Mouse (Mus musculus): ENCODE measurements at regions not wholly inside any gene's neighbourhood (a gene's known extent, or its start where the extent isn't known, plus 50 kb on each side); places are given as distances from the start of the nearest gene placed in this dataset.
A peak's percentile ranks its signal among the peaks of the same experiment; 100 is the strongest.

DNA sequence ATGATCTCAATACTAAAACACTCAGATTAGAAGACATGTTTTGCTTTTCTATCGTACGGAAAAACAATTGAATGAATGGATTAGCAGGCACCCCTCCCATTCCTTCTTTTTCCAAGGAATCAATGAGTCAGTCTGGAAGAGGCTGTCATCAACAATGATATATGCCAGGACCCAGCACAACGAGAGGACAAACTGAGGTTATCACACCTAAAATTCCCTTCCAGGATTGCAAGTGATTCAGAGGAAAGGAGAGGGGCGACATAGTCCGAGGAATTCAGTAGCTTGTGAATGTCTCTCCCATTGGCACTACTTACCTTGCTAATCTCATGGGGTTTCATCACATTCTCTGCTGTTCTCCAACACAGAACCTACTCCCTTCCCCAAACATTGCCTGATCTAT lies 620.1 kb upstream of the Mpdz start:
- no peak overlapping the region for H3K27ac ChIP-seq (replicated peaks)
- no peak overlapping the region for H3K4me2 ChIP-seq
- H3K4me1 ChIP-seq (replicated peaks), result no peaks in the 10 kb centered on the region
- H3K9ac ChIP-seq, result no peak overlapping the region
- H3K4me3 ChIP-seq, result no peak overlapping the region
- ATAC-seq (ENCODE audit: low FRiP score, low read depth), result no peak
- no peaks in the 10 kb centered on the region for H3K9me3 ChIP-seq
- H3K36me3 ChIP-seq, result no peaks in the 10 kb centered on the region
- WGBS, result 87% methylated on average over 5 of the region's 5 CpGs
- H3K27me3 ChIP-seq, result no peaks in the 10 kb centered on the region

DNA sequence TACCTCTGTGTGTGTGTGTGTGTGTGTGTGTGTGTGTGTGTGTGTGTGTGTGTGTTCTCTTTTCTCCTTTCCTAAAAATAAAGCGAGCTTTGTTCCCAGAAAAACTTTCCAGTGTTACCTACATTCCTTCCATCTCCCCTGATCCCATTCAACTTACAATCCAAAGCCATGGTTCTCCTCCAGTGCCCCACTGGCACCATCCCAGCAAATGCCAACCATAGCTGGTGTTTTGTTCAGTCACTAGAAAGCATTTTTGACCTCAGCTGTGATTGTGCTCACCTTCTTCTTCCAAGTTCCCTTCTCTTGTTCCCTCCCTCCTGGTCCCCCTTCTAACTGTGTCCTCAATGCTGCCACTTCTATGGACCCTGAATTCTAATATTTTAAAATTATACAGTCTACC lies 614.1 kb upstream of the Mpdz start:
- Histone ChIP-seq H3K27ac (replicated peaks) (no peak overlapping the region), H3K9ac (no peak overlapping the region), H3K9me3 (no peaks in the 10 kb centered on the region), H3K4me3 (no peak overlapping the region), H3K4me2 (no peak overlapping the region), H3K36me3 (no peaks in the 10 kb centered on the region), H3K27me3 (no peaks in the 10 kb centered on the region), H3K4me1 (replicated peaks) (no peaks in the 10 kb centered on the region)
- ATAC-seq (ENCODE audit: low FRiP score, low read depth), result no peak
- 100% methylated on average over 1 of the region's 1 CpGs for WGBS

GRCm38 (mm10) chr4:82048171-82048570 lies 605.6 kb upstream of the Mpdz start:
- no peak overlapping the region for H3K27ac ChIP-seq (replicated peaks)
- 90% methylated on average over 2 of the region's 2 CpGs for WGBS
- ATAC-seq (ENCODE audit: low FRiP score, low read depth), result no peak

GRCm38 (mm10) chr4:82037473-82037872 lies 594.9 kb upstream of the Mpdz start:
- no peaks in the 10 kb centered on the region for H3K9me3 ChIP-seq
- no peaks in the 10 kb centered on the region for H3K36me3 ChIP-seq
- H3K4me1 ChIP-seq (replicated peaks), result no peaks in the 10 kb centered on the region
- 90% methylated on average over 1 of the region's 1 CpGs for WGBS
- H3K27me3 ChIP-seq, result no peaks in the 10 kb centered on the region
- no peak for ATAC-seq (ENCODE audit: low FRiP score, low read depth)
- H3K4me3 ChIP-seq, result no peak overlapping the region
- no peak overlapping the region for H3K4me2 ChIP-seq
- no peak overlapping the region for H3K9ac ChIP-seq
- H3K27ac ChIP-seq (replicated peaks), result no peak overlapping the region

More at GRCm38 (mm10) chr4:82048171-82048570, 605.6 kb upstream of the Mpdz start:
- H3K4me3 ChIP-seq, result no peak overlapping the region
- H3K4me2 ChIP-seq, result no peak overlapping the region
- H3K9me3 ChIP-seq, result no peaks in the 10 kb centered on the region
- no peaks in the 10 kb centered on the region for H3K4me1 ChIP-seq (replicated peaks)
- no peak overlapping the region for H3K9ac ChIP-seq
- no peaks in the 10 kb centered on the region for H3K27me3 ChIP-seq
- H3K36me3 ChIP-seq, result no peaks in the 10 kb centered on the region

- H3K27me3 ChIP-seq, result no peaks in the 10 kb centered on the region
- no peak overlapping the region for H3K4me3 ChIP-seq
- H3K9ac ChIP-seq, result no peak overlapping the region
- no peak overlapping the region for H3K4me2 ChIP-seq
- no peak for ATAC-seq (ENCODE audit: low FRiP score, low read depth)
- no peaks in the 10 kb centered on the region for H3K9me3 ChIP-seq
- no peaks in the 10 kb centered on the region for H3K4me1 ChIP-seq (replicated peaks)
- WGBS, result 43% methylated on average over 3 of the region's 3 CpGs
- H3K36me3 ChIP-seq, result no peaks in the 10 kb centered on the region
- H3K27ac ChIP-seq (replicated peaks), result no peak overlapping the region
Measured at GRCm38 (mm10) chr4:82035074-82035703, 592.6 kb upstream of the Mpdz start.

DNA sequence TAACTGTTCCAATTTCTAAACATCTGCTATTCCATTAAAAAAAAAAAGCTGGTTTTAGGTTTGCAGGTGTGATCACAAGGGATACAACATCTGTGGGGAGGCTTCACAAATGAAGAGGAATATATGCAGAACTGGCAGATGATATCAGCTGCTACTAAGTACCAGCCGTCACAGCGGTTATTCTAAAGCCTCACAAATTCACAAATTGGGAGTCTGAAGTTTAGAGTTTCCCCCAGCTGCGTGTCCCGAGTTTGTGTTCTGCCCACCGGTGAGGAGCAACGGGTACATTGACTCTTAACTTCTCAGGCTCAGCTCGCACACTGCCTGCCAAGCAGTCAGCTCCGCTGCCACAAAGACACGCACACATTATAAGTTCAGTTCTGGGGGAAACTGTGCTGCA lies 586.6 kb upstream of the Mpdz start:
- no peak for ATAC-seq (ENCODE audit: low FRiP score, low read depth)
- Histone ChIP-seq H3K4me2 (no peak overlapping the region), H3K4me1 (replicated peaks) (peaks cover 5% of the 10 kb centered on the region; the same call in 1 of the 2 replicates), H3K36me3 (no peaks in the 10 kb centered on the region), H3K27me3 (no peaks in the 10 kb centered on the region), H3K9ac (no peak overlapping the region), H3K9me3 (no peaks in the 10 kb centered on the region), H3K27ac (replicated peaks) (no peak overlapping the region), H3K4me3 (no peak overlapping the region)
- WGBS, result 84% methylated on average over 9 of the region's 9 CpGs

GRCm38 (mm10) chr4:82027447-82027881 lies 584.8 kb upstream of the Mpdz start:
- H3K4me2 ChIP-seq, result peak overlapping the region; percentile 39
- H3K9ac ChIP-seq, result no peak overlapping the region
- H3K36me3 ChIP-seq, result no peaks in the 10 kb centered on the region

DNA sequence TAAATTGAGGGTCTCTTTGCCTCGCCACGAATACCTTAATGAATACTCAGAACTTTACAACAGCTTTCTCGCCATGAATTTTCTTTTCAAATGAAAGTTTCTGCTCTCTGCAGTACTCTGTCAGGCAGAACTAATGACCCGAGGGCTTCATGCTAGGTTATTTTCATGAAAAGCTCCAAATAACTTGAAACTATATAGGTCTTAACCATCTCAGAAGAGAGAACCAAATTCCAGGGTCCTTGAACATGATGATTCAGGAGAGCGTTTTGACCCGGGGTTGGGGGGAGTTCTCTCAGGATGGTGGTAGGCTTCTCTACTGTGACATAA lies 558.8 kb upstream of the Mpdz start:
- no peak overlapping the region for H3K4me3 ChIP-seq
- no peaks in the 10 kb centered on the region for H3K27me3 ChIP-seq
- ATAC-seq (ENCODE audit: low FRiP score, low read depth), result no peak
- H3K9me3 ChIP-seq, result no peaks in the 10 kb centered on the region
- no peak overlapping the region for H3K4me2 ChIP-seq
- H3K27ac ChIP-seq (replicated peaks), result no peak overlapping the region
- no peak overlapping the region for H3K9ac ChIP-seq
- WGBS, result 86% methylated on average over 6 of the region's 6 CpGs
- H3K36me3 ChIP-seq, result no peaks in the 10 kb centered on the region
- 0 out of 2 replicates have a peak, but pooled peaks cover 4% of the 10 kb centered on the region for H3K4me1 ChIP-seq (replicated peaks)

More at GRCm38 (mm10) chr4:82027447-82027881, 584.8 kb upstream of the Mpdz start:
- no peaks in the 10 kb centered on the region for H3K9me3 ChIP-seq
- no peak for ATAC-seq (ENCODE audit: low FRiP score, low read depth)
- H3K27ac ChIP-seq (replicated peaks), result no peak overlapping the region
- H3K27me3 ChIP-seq, result no peaks in the 10 kb centered on the region
- H3K4me3 ChIP-seq, result peak overlapping the region; percentile 9; the same call in 1 of the 2 replicates
- H3K4me1 ChIP-seq (replicated peaks), result peaks cover 5% of the 10 kb centered on the region; the same call in 1 of the 2 replicates
- WGBS, result 46% methylated on average over 9 of the region's 9 CpGs

DNA sequence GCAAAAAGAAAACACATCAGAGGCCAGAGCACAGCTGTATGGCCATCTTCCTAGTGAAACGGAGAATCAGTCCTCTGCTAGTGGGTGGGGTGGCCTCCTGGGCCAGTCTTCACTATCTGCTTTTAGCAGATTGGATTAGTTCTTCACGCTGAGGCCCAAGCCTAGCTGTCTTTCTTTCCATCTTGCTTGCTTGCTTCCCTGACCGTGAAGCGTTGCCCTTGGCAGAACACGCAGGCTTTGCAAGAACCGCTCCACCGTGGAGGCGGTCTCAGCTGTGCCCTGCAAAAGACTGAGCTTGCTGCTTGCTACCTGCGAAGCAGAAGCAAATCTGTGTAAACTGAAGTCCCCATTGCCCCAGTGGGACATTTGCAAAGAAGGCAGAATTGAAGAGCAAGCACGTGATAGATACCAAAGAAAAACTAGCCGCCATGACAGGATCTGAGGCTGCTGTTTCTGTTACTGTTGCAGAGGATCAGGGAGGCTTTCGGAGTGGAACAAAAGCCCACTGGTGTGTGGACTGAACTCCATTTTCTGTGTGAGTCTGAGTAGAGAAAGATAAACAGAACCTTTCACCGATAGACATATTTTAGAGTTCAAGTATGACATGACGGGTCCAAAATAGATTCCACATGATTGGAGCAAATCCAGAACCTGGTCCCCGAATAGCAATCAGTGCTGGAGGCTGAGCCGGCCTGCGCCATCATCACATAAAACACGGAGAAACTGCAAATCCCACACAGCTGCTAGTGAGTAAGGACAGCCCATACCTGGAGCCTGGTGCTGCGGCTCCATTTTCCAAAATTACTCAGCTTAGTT lies 558.2 kb upstream of the Mpdz start:
- Histone ChIP-seq H3K27ac (replicated peaks) (0 out of 2 replicates have a peak overlapping the region, but pooled peaks have one; percentile 17), H3K9ac (no peak overlapping the region), H3K4me2 (no peak overlapping the region), H3K4me3 (no peak overlapping the region), H3K9me3 (no peaks in the 10 kb centered on the region), H3K36me3 (no peaks in the 10 kb centered on the region), H3K27me3 (no peaks in the 10 kb centered on the region), H3K4me1 (replicated peaks) (0 out of 2 replicates have a peak, but pooled peaks cover 4% of the 10 kb centered on the region)
- no peak for ATAC-seq (ENCODE audit: low FRiP score, low read depth)
- WGBS, result 72% methylated on average over 19 of the region's 19 CpGs

DNA sequence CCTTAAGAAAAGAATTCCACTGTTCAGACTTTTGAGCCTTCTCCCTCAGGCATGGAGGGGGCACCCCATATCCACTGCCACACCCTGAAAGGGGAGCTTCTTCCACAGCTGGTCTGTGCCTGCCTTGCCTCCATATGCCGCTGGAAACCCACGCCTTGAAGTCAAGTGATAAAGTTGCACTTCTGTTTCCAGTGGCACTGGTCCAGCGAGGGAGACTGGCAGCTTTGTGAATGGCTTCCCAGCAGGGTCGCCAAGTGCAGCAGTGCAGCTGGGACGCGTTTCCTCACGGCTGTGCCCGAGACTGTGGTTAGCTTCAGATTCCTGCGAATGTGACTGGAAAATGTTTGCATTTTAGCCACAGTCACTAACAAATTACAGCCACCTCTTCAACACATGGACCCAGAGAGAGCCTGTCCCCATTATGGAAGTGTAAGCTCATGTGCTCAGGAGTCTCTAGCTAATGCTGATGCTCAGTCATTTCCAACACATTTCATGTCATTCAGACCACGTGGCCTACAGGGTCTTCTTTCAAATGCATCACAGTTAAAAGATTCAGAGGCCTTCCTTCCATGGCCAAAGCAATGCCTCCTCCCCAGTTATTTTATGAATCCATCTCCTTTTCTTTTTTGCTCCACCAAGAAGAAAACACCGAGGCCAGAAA lies 557.2 kb upstream of the Mpdz start:
- H3K27ac ChIP-seq (replicated peaks), result no peak overlapping the region
- no peaks in the 10 kb centered on the region for H3K9me3 ChIP-seq
- H3K36me3 ChIP-seq, result no peaks in the 10 kb centered on the region
- WGBS, result 40% methylated on average over 11 of the region's 11 CpGs
- ATAC-seq (ENCODE audit: low FRiP score, low read depth), result peak; percentile 72; the same call in 1 of the 2 replicates
- 0 out of 2 replicates have a peak, but pooled peaks cover 4% of the 10 kb centered on the region for H3K4me1 ChIP-seq (replicated peaks)
- no peak overlapping the region for H3K4me3 ChIP-seq
- H3K27me3 ChIP-seq, result no peaks in the 10 kb centered on the region
- H3K4me2 ChIP-seq, result no peak overlapping the region
- H3K9ac ChIP-seq, result no peak overlapping the region

DNA sequence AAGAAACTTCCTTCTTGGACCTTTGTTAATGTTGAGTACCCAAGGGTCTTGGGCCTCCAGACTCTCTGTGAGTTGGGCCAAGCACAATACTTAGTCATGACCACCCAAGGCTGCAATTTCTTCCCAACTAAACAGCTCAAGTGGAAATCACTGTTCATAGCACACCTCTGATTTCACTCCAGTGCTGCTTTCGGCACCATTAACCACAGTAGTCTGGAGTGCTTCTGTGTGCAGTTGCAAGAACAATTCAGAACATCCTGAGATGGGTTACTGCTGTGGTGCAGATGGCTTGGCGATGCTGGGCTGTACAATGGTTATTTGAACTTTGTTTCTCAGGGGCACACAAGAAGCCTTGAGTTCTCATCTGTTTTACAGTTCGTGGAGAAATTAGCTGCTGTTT lies 556.5 kb upstream of the Mpdz start:
- no peaks in the 10 kb centered on the region for H3K9me3 ChIP-seq
- H3K4me2 ChIP-seq, result no peak overlapping the region
- no peaks in the 10 kb centered on the region for H3K27me3 ChIP-seq
- no peaks in the 10 kb centered on the region for H3K36me3 ChIP-seq
- H3K4me3 ChIP-seq, result no peak overlapping the region
- WGBS, result 86% methylated on average over 3 of the region's 3 CpGs
- no peak for ATAC-seq (ENCODE audit: low FRiP score, low read depth)
- H3K27ac ChIP-seq (replicated peaks), result no peak overlapping the region
- no peak overlapping the region for H3K9ac ChIP-seq
- H3K4me1 ChIP-seq (replicated peaks), result 0 out of 2 replicates have a peak, but pooled peaks cover 4% of the 10 kb centered on the region

DNA sequence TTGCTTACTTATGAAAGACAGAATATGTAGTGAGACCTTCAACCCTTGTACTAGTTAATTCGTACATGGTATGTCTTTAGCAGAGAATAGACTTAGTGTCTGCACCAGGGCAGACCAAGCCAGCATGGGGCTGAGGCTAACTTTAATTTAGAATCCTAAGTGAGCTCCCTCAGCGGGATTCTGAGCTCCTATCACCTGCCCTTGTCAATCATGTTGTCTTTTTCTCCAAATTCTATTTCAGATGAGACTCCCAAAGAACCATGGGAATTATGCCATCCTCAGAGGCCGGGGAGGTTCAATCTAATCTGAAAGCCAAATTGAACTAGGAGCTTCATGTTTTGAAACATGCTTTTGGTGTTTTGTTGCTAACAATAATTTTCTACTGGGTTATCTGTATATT lies 553.8 kb upstream of the Mpdz start:
- Histone ChIP-seq H3K4me2 (no peak overlapping the region), H3K27ac (replicated peaks) (no peak overlapping the region), H3K9me3 (no peaks in the 10 kb centered on the region), H3K36me3 (no peaks in the 10 kb centered on the region), H3K27me3 (no peaks in the 10 kb centered on the region), H3K4me3 (no peak overlapping the region), H3K4me1 (replicated peaks) (0 out of 2 replicates have a peak, but pooled peaks cover 4% of the 10 kb centered on the region), H3K9ac (no peak overlapping the region)
- WGBS, result 71% methylated on average over 3 of the region's 3 CpGs
- no peak for ATAC-seq (ENCODE audit: low FRiP score, low read depth)
